ENCODE assay signal across 9 mouse cellular contexts in the genomic region with DNA sequence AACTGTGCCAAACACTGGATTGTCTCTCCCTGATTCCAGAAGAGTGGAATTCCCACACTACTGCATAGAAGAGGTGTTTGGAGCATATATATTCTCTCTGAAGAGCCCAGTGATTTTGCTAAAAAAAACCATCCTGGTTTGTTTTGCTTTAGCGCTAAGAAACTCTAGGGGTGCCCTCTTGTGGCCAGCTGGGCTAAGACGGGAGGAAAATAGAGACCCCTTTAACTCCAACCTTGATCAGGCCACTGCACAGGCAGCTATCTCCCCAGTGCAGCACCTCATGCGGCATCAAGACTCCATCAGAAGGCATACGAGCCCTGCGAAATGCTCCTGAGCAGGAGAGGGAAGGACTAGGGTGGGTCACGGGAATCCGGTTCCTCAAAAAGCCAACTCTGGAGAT. TPM values are rescaled to one million over a fixed set of nuclear protein-coding genes. Genes with fewer than 3 reads are reported as not detected.
A peak's percentile ranks its signal among the peaks of the same experiment; 100 is the strongest.
DNase-seq lines count a peak whose midpoint lies in the region; ATAC-seq and TF ChIP-seq lines count a peak whose summit lies in the region.
"Had no signal": no experiment of that assay in that cellular context is flagged by ENCODE, and none has a peak within 500 bp of the region (broad histone marks: within the 10 kb centered on the region; RNA-seq: fewer than 3 reads in every experiment).

No protein-coding gene starts in this region.

- no peak overlapping the region for H3K27ac ChIP-seq in CH12.LX (ENCODE audit: insufficient read depth, low read depth)
- H3K27ac ChIP-seq in heart, embryonic 14.5 days (replicated peaks in 1 of 2; ENCODE audit: control insufficient read depth in 1 of 2, insufficient read depth in 1 of 2, low read depth in 2 of 2, low read length in 2 of 2) = no peak overlapping the region
- H3K27ac ChIP-seq in lung, embryonic 14.5 days (ENCODE audit: low read depth) = no peak overlapping the region

- H3K79me2 ChIP-seq in CH12.LX (replicated peaks; ENCODE audit: control insufficient read depth, extremely low read depth, insufficient read depth, poor library complexity, severe bottlenecking) = no peaks in the 10 kb centered on the region

- ATAC-seq in heart, embryonic 14.5 days (ENCODE audit: insufficient number of reproducible peaks, insufficient read depth, low FRiP score, low read depth) = no peak
- ATAC-seq in lung, embryonic 14.5 days (ENCODE audit: insufficient read depth) = no peak

- H3K9me3 ChIP-seq in CH12.LX (replicated peaks; ENCODE audit: low read length) = no peaks in the 10 kb centered on the region
- no peaks in the 10 kb centered on the region for H3K9me3 ChIP-seq in heart, embryonic 14.5 days (ENCODE audit: control insufficient read depth, low read length)
- no peaks in the 10 kb centered on the region for H3K9me3 ChIP-seq in lung, embryonic 14.5 days (ENCODE audit: low read depth, low read length)

- dilution Hi-C loops in CH12.LX (cut with MboI; ENCODE audit: extremely low pct_ligation_motif_present, extremely low pct_unique_long_range_greater_than_20kb, low sequenced_read_pairs) = no loop called here

- no peak overlapping the region for H3K9ac ChIP-seq in CH12.LX (ENCODE audit: insufficient read depth, low read depth)
- H3K9ac ChIP-seq in heart, embryonic 14.5 days (ENCODE audit: low read length) = peak overlapping the region; percentile 4; the same call in 1 of the 2 replicates
- peak overlapping the region; percentile 21; the same call in 1 of the 2 replicates for H3K9ac ChIP-seq in lung, embryonic 14.5 days

- H3K4me1 ChIP-seq in CH12.LX (ENCODE audit: control insufficient read depth in 1 of 2, insufficient read depth in 2 of 2) = 0 out of 4 replicates have a peak, but pooled peaks cover 0 to 5% of the 10 kb centered on the region in 2 experiments
- H3K4me1 ChIP-seq in heart, embryonic 14.5 days (ENCODE audit: control insufficient read depth in 2 of 2, insufficient read depth in 2 of 2, low read length in 2 of 2) = peaks cover 5 to 6% of the 10 kb centered on the region in 2 experiments; a peak in 3 of 4 replicates
- no peaks in the 10 kb centered on the region for H3K4me1 ChIP-seq in lung, embryonic 14.5 days (ENCODE audit: insufficient read depth)

- 5% methylated on average over 7 of the region's 7 CpGs for WGBS in heart, embryonic 14.5 days
- 8% methylated on average over 7 of the region's 7 CpGs for WGBS in lung, embryonic 14.5 days

- peak overlapping the region; percentile 32 for H3K4me2 ChIP-seq in CH12.LX (ENCODE audit: insufficient read depth, low read depth, poor library complexity, severe bottlenecking)
- H3K4me2 ChIP-seq in heart, embryonic 14.5 days (ENCODE audit: low read length) = peak overlapping the region; percentile 40
- H3K4me2 ChIP-seq in lung, embryonic 14.5 days = peak overlapping the region; percentile 42

- in situ Hi-C loops in CH12.LX (cut with MboI; ENCODE audit: low pct_ligation_motif_present, low pct_unique_long_range_greater_than_20kb, low sequenced_read_pairs) = no loop called here

- peak; percentile 60 to 92; a peak in 3 of 4 replicates for TF ChIP-seq CTCF in CH12.LX (conservative IDR thresholded peaks at IDR 0.05 in 1 of 2, IDR thresholded peaks at IDR 0.05 in 1 of 2; ENCODE audit: low read depth in 2 of 2, low read length in 2 of 2)
- TF ChIP-seq CTCF in lung, embryonic 14.5 days (IDR thresholded peaks at IDR 0.05; ENCODE audit: low read depth) = peak; percentile 72

- DNase-seq in CH12.LX (ENCODE audit: extremely low read depth) = peak; percentile 62
- peak; percentile 83 for DNase-seq in adrenal gland, postnatal 10 days
- peak; percentile 66 for DNase-seq in embryo, embryonic 9.5 days (ENCODE audit: extremely low spot score)
- DNase-seq in kidney, postnatal 10 days = peak; percentile 88
- DNase-seq in lung, embryonic 14.5 days = peak; percentile 90
- DNase-seq in retina, adult 2 months (ENCODE audit: low read depth, low spot score) = peak; percentile 18
- DNase-seq in thymus, postnatal 36 days = peak; percentile 68 to 75

- peaks cover 87% of the 10 kb centered on the region for H3K27me3 ChIP-seq in CH12.LX (replicated peaks)
- H3K27me3 ChIP-seq in heart, embryonic 14.5 days (ENCODE audit: control insufficient read depth, insufficient read depth, low read length) = peaks cover 29% of the 10 kb centered on the region; the same call in 1 of the 2 replicates
- H3K27me3 ChIP-seq in lung, embryonic 14.5 days (ENCODE audit: insufficient read depth, low read length) = no peaks in the 10 kb centered on the region

- TF ChIP-seq POLR2A in CH12.LX (IDR thresholded peaks at IDR 0.05; ENCODE audit: low read depth, low read length) = no peak

- TF ChIP-seq RAD21 in CH12.LX (IDR thresholded peaks at IDR 0.05; ENCODE audit: low read depth, low read length) = peak; percentile 80

- TF ChIP-seq EP300 in CH12.LX (IDR thresholded peaks at IDR 0.05; ENCODE audit: low read length) = no peak

- H3K36me3 ChIP-seq in CH12.LX (replicated peaks in 1 of 2; ENCODE audit: control insufficient read depth in 1 of 2, insufficient read depth in 1 of 2, low read length in 1 of 2) = no peaks in the 10 kb centered on the region
- no peaks in the 10 kb centered on the region for H3K36me3 ChIP-seq in heart, embryonic 14.5 days (ENCODE audit: control insufficient read depth, insufficient read depth, low read length)
- no peaks in the 10 kb centered on the region for H3K36me3 ChIP-seq in lung, embryonic 14.5 days (ENCODE audit: insufficient read depth)

- no peak overlapping the region for H3K4me3 ChIP-seq in CH12.LX (replicated peaks in 1 of 3; ENCODE audit: low read depth in 2 of 3, low read length in 2 of 3, poor library complexity in 1 of 3)
- H3K4me3 ChIP-seq in heart, embryonic 14.5 days (ENCODE audit: control insufficient read depth in 1 of 2, insufficient read depth in 1 of 2, low read depth in 1 of 2, low read length in 2 of 2) = peak overlapping the region; percentile 8 to 17; a peak in 3 of 4 replicates
- 0 out of 2 replicates have a peak overlapping the region, but pooled peaks have one; percentile 17 for H3K4me3 ChIP-seq in lung, embryonic 14.5 days (ENCODE audit: low read depth, low read length)

TF ChIP-seq in CH12.LX, 34 proteins besides CTCF, POLR2A, EP300 and RAD21 (continues in another document):
- no peak for TF ChIP-seq ZKSCAN1 (IDR thresholded peaks at IDR 0.05; ENCODE audit: borderline replicate concordance, low read depth, low read length)
- TF ChIP-seq NELFE (IDR thresholded peaks at IDR 0.05; ENCODE audit: low read depth, low read length) = peak; percentile 39; the same call in 1 of the 2 replicates
- TF ChIP-seq SIN3A (IDR thresholded peaks at IDR 0.05; ENCODE audit: low read length) = 0 out of 2 replicates have a peak, but pooled peaks have one; percentile 49
- peak; percentile 52 for TF ChIP-seq JUND (conservative IDR thresholded peaks at IDR 0.05; ENCODE audit: low read depth, low read length)
- peak; percentile 93 for TF ChIP-seq ZNF384 (IDR thresholded peaks at IDR 0.05; ENCODE audit: low read depth, low read length)
- peak; percentile 90 for TF ChIP-seq SMC3 (IDR thresholded peaks at IDR 0.05; ENCODE audit: low read depth, low read length)
- TF ChIP-seq MAX (IDR thresholded peaks at IDR 0.05; ENCODE audit: low read length) = no peak
- no peak for TF ChIP-seq MYC (IDR thresholded peaks at IDR 0.05; ENCODE audit: low read depth, low read length)
- TF ChIP-seq MEF2A (IDR thresholded peaks at IDR 0.05; ENCODE audit: borderline replicate concordance, low read depth, low read length) = 0 out of 2 replicates have a peak, but pooled peaks have one; percentile 11
- no peak for TF ChIP-seq MAZ (IDR thresholded peaks at IDR 0.05; ENCODE audit: low read depth, low read length)
- no peak for TF ChIP-seq NRF1 (IDR thresholded peaks at IDR 0.05; ENCODE audit: low read depth, low read length)
- 0 out of 2 replicates have a peak, but pooled peaks have one; percentile 18 for TF ChIP-seq HCFC1 (IDR thresholded peaks at IDR 0.05; ENCODE audit: low read depth, low read length)
- TF ChIP-seq BHLHE40 (IDR thresholded peaks at IDR 0.05; ENCODE audit: low read depth, low read length) = 0 out of 2 replicates have a peak, but pooled peaks have one; percentile 7
- TF ChIP-seq ZC3H11A (IDR thresholded peaks at IDR 0.05; ENCODE audit: low read depth, low read length) = peak; percentile 44

RNA-seq across cellular contexts. Expression of gene Alox12b, which starts 6.3 kb away (rescaled TPM):
- total RNA-seq in CH12.LX (2012; rRNA removed) (not detected in 2 replicates), CH12.LX (2014; rRNA removed) (not detected in 2 replicates)
- not detected in 2 replicates for polyA plus RNA-seq in CH12.LX (2012; ENCODE audit: insufficient read length, low read depth)
- total RNA-seq in adrenal gland, postnatal 10 days (2021) = not detected
- not detected in 2 replicates for polyA plus RNA-seq in heart, embryonic 14.5 days (2014; fragmentation: Nextera tagmentation; extraction: Ambion mirVana)
- polyA plus RNA-seq in lung, embryonic 14.5 days (2014; fragmentation: Nextera tagmentation; extraction: Ambion mirVana) = not detected in 2 replicates
- polyA plus RNA-seq: gonadal fat pad, adult 2 months had no signal

RNA-seq across cellular contexts. Expression of gene Aloxe3, which starts 24.7 kb away (rescaled TPM):
- total RNA-seq in CH12.LX (2012; rRNA removed) (0.13 TPM in 1 of 2 replicates, not detected in the other), CH12.LX (2014; rRNA removed) (not detected in 2 replicates)
- polyA plus RNA-seq in CH12.LX (2012; ENCODE audit: insufficient read length, low read depth) = 0.19 and 0.23 TPM in 2 replicates
- total RNA-seq in adrenal gland, postnatal 10 days (2021) = under 1 TPM; 0.60 to 0.76 TPM
- 0.09 and 0.15 TPM in 2 replicates for polyA plus RNA-seq in heart, embryonic 14.5 days (2014; fragmentation: Nextera tagmentation; extraction: Ambion mirVana)
- polyA plus RNA-seq in lung, embryonic 14.5 days (2014; fragmentation: Nextera tagmentation; extraction: Ambion mirVana) = 0.09 and 0.17 TPM in 2 replicates

RNA-seq across cellular contexts. Expression of gene 9130213A22Rik, which starts 28.1 kb away (rescaled TPM):
- not detected in 2 replicates for total RNA-seq in CH12.LX (2012; rRNA removed)
- not detected in 2 replicates for total RNA-seq in CH12.LX (2014; rRNA removed)
- polyA plus RNA-seq in CH12.LX (2012; ENCODE audit: insufficient read length, low read depth) = not detected in 2 replicates
- total RNA-seq in adrenal gland, postnatal 10 days (2021) = under 1 TPM; 0.48 to 0.66 TPM
- 0.28 and 1.2 TPM in 2 replicates for polyA plus RNA-seq in heart, embryonic 14.5 days (2014; fragmentation: Nextera tagmentation; extraction: Ambion mirVana)
- polyA plus RNA-seq in lung, embryonic 14.5 days (2014; fragmentation: Nextera tagmentation; extraction: Ambion mirVana) = 0.19 and 0.41 TPM in 2 replicates

RNA-seq across cellular contexts. Expression of gene Hes7, which starts 30.2 kb away (rescaled TPM):
- 0.04 TPM in 1 of 2 replicates, not detected in the other for total RNA-seq in CH12.LX (2012; rRNA removed)
- total RNA-seq in CH12.LX (2014; rRNA removed) = not detected in 2 replicates
- not detected in 2 replicates for polyA plus RNA-seq in CH12.LX (2012; ENCODE audit: insufficient read length, low read depth)
- total RNA-seq in adrenal gland, postnatal 10 days (2021) = under 1 TPM; 0.18 to 0.36 TPM
- 0.43 and 0.47 TPM in 2 replicates for polyA plus RNA-seq in heart, embryonic 14.5 days (2014; fragmentation: Nextera tagmentation; extraction: Ambion mirVana)
- 0.57 and 0.68 TPM in 2 replicates for polyA plus RNA-seq in lung, embryonic 14.5 days (2014; fragmentation: Nextera tagmentation; extraction: Ambion mirVana)

RNA-seq across cellular contexts. Expression of gene Alox8, which starts 47.2 kb away (rescaled TPM):
- total RNA-seq in CH12.LX (2012; rRNA removed) = 0.30 and 0.50 TPM in 2 replicates
- total RNA-seq in CH12.LX (2014; rRNA removed) = not detected in 2 replicates
- 0.10 TPM in 1 of 2 replicates, not detected in the other for polyA plus RNA-seq in CH12.LX (2012; ENCODE audit: insufficient read length, low read depth)
- total RNA-seq in adrenal gland, postnatal 10 days (2021) = not detected
- 1.3 and 2.7 TPM in 2 replicates for polyA plus RNA-seq in heart, embryonic 14.5 days (2014; fragmentation: Nextera tagmentation; extraction: Ambion mirVana)
- polyA plus RNA-seq in lung, embryonic 14.5 days (2014; fragmentation: Nextera tagmentation; extraction: Ambion mirVana) = not detected in 2 replicates
- polyA plus RNA-seq: gonadal fat pad, adult 2 months had no signal

Comparison
In these comparisons a context has a peak if more than half of its experiments do, and no peak if none do; other contexts are left out.
1. DNase-seq: peak in every context shown above with its lines; median percentile 90 in lung, embryonic 14.5 days; 88 in kidney, postnatal 10 days; 83 in adrenal gland, postnatal 10 days; 72 in thymus, postnatal 36 days; 66 in embryo, embryonic 9.5 days; 62 in CH12.LX; 18 in retina, adult 2 months.
2. H3K4me3 ChIP-seq: peak in heart, embryonic 14.5 days (2 of 2) and lung, embryonic 14.5 days (single experiment); none in CH12.LX (0 of 3).
3. Peak in every context shown above with its lines, with median percentiles within 50 percentile points of each other: H3K4me2 ChIP-seq.